Mouse (Mus musculus): ENCODE measurements around the gene Rad52. TPM values are rescaled to one million over a fixed set of nuclear protein-coding genes. Genes with fewer than 3 reads are reported as not detected.

Gene Rad52
- 10.4 and 25.2 TPM in 2 replicates for polyA plus RNA-seq (2011; ENCODE audit: insufficient read depth, insufficient read length, low replicate concordance, missing spikeins)

DNA sequence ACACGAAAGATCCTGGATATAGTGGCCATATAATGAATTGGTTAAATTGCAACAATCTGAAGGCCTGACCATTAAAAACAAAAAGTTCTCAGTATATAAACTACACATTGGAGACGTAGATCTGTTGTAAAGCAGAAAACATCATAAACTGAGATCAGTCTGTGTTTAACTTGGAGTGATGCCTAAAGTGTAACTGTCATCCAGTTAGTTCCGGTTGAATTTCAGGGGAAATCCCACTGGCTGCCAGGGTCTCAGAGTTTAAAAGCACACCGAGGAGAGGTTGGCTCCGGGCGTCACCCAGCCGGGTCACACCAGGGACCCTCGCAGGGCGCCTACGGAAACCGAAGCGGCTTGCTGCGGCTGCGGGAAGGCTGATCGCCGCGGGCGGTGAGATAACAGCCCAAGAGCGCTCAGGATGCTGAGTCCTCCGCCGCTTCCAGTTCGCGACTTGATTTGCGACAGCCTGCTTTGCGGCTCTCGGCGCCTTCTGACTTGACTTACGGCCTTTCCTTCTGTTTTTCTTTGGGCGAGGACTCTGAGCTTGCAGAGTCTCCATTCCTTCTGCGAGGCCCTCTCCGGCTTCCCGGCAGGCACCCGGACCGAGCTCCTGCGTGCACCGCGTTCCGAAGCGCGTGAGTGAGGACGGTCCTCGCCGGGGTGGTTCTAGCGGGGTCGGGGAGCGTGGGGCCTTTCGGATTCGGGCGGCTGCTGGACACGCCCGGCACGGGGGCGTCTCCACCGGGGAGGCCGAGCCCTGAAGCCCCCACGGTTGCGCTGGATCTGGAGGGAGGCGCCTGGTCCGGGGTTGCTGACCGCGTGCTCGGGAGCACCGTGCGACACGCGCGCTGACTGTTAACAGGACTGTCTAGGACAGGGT is at the start of gene Rad52:
TSS of gene Rad52 (plus strand) at position 495 of the 877 bp plus-strand sequence.
- H3K27ac ChIP-seq (ENCODE audit: control insufficient read depth, insufficient read depth, low read depth, low read length, poor library complexity) = peak within 1 kb of the TSS; percentile 75
- TF ChIP-seq POLR2A (IDR thresholded peaks at IDR 0.05; ENCODE audit: borderline replicate concordance, control insufficient read depth, low read depth, low read length) (peak; percentile 38; the same call in 1 of the 2 replicates), CTCF (IDR thresholded peaks at IDR 0.05; ENCODE audit: control insufficient read depth, insufficient read depth, low read length) (no peak)
- WGBS = 1% methylated on average over 67 of the region's 67 CpGs
- H3K4me3 ChIP-seq (replicated peaks; ENCODE audit: control insufficient read depth, low read depth, low read length) = peak within 1 kb of the TSS; percentile 73
- H3K4me1 ChIP-seq (ENCODE audit: control insufficient read depth, insufficient read depth, low read length) = no peaks in the 10 kb centered on the region

GRCm38 (mm10) chr6:119854156-119854555 is 48.3 kb upstream of the Rad52 start:
- H3K27ac ChIP-seq (ENCODE audit: control insufficient read depth, insufficient read depth, low read depth, low read length, poor library complexity) = no peak overlapping the region
- no peaks in the 10 kb centered on the region for H3K4me1 ChIP-seq (ENCODE audit: control insufficient read depth, insufficient read depth, low read length)
- 82% methylated on average over 2 of the region's 2 CpGs for WGBS
- TF ChIP-seq CTCF (IDR thresholded peaks at IDR 0.05; ENCODE audit: control insufficient read depth, insufficient read depth, low read length) (no peak), POLR2A (IDR thresholded peaks at IDR 0.05; ENCODE audit: borderline replicate concordance, control insufficient read depth, low read depth, low read length) (no peak)
- no peak overlapping the region for H3K4me3 ChIP-seq (replicated peaks; ENCODE audit: control insufficient read depth, low read depth, low read length)

DNA sequence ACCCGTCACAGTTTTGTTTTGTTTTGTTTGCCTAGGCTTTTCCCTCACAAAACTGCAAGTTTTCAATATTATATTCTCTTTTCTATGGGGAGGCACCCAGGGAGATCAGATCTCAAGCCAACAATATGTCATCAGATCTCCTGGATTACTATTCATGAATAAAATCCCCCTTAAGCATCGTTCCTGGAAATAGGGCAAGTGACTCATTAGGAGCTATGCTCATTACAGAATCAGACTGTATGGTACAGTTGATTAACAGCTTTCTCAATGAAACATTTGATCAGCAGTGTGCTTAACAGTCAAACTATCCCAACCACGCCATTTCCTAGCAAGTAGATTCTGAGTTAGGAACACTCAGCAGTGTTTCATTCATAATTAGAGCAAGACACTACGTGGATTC is 47.0 kb upstream of the Rad52 start:
- no peak for TF ChIP-seq POLR2A (IDR thresholded peaks at IDR 0.05; ENCODE audit: borderline replicate concordance, control insufficient read depth, low read depth, low read length)
- TF ChIP-seq CTCF (IDR thresholded peaks at IDR 0.05; ENCODE audit: control insufficient read depth, insufficient read depth, low read length) = no peak
- 81% methylated on average over 4 of the region's 4 CpGs for whole genome bisulfite sequencing
- Histone ChIP-seq H3K4me1 (ENCODE audit: control insufficient read depth, insufficient read depth, low read length) (no peaks in the 10 kb centered on the region), H3K4me3 (replicated peaks; ENCODE audit: control insufficient read depth, low read depth, low read length) (no peak overlapping the region), H3K27ac (ENCODE audit: control insufficient read depth, insufficient read depth, low read depth, low read length, poor library complexity) (no peak overlapping the region)

GRCm38 (mm10) chr6:119860236-119860635 is 42.3 kb upstream of the Rad52 start:
- Histone ChIP-seq H3K27ac (ENCODE audit: control insufficient read depth, insufficient read depth, low read depth, low read length, poor library complexity) (no peak overlapping the region), H3K4me3 (replicated peaks; ENCODE audit: control insufficient read depth, low read depth, low read length) (no peak overlapping the region), H3K4me1 (ENCODE audit: control insufficient read depth, insufficient read depth, low read length) (no peaks in the 10 kb centered on the region)
- TF ChIP-seq CTCF (IDR thresholded peaks at IDR 0.05; ENCODE audit: control insufficient read depth, insufficient read depth, low read length) (no peak), POLR2A (IDR thresholded peaks at IDR 0.05; ENCODE audit: borderline replicate concordance, control insufficient read depth, low read depth, low read length) (no peak)
- 85% methylated on average over 2 of the region's 2 CpGs for WGBS

DNA sequence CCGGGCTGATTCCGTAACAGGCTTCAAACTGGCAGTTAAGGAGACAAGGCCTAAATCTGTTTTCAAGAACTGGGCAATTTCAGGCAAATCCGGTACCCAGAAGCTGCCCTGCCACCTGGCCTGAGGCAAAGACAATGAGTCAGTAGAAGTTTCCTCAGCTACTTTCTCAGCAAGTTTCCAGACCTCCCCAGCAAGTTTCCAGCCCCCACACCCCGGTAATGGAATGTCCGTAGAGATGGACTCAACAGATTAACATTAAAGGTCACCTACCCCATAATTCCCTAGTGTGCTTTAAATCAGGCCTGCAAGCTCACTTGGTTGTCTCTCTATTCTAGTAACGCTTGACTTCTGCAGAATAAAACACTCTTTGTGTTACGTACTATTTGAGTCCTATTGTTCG is 41.0 kb upstream of the Rad52 start:
- no peak overlapping the region for H3K4me3 ChIP-seq (replicated peaks; ENCODE audit: control insufficient read depth, low read depth, low read length)
- no peak overlapping the region for H3K27ac ChIP-seq (ENCODE audit: control insufficient read depth, insufficient read depth, low read depth, low read length, poor library complexity)
- TF ChIP-seq POLR2A (IDR thresholded peaks at IDR 0.05; ENCODE audit: borderline replicate concordance, control insufficient read depth, low read depth, low read length) = no peak
- no peak for TF ChIP-seq CTCF (IDR thresholded peaks at IDR 0.05; ENCODE audit: control insufficient read depth, insufficient read depth, low read length)
- 87% methylated on average over 8 of the region's 8 CpGs for WGBS
- H3K4me1 ChIP-seq (ENCODE audit: control insufficient read depth, insufficient read depth, low read length) = no peaks in the 10 kb centered on the region

GRCm38 (mm10) chr6:119864341-119865034 is 38.0 kb upstream of the Rad52 start:
- no peak for TF ChIP-seq CTCF (IDR thresholded peaks at IDR 0.05; ENCODE audit: control insufficient read depth, insufficient read depth, low read length)
- no peak for TF ChIP-seq POLR2A (IDR thresholded peaks at IDR 0.05; ENCODE audit: borderline replicate concordance, control insufficient read depth, low read depth, low read length)
- Histone ChIP-seq H3K4me3 (replicated peaks; ENCODE audit: control insufficient read depth, low read depth, low read length) (no peak overlapping the region), H3K27ac (ENCODE audit: control insufficient read depth, insufficient read depth, low read depth, low read length, poor library complexity) (no peak overlapping the region), H3K4me1 (ENCODE audit: control insufficient read depth, insufficient read depth, low read length) (no peaks in the 10 kb centered on the region)
- 83% methylated on average over 11 of the region's 11 CpGs for WGBS

DNA sequence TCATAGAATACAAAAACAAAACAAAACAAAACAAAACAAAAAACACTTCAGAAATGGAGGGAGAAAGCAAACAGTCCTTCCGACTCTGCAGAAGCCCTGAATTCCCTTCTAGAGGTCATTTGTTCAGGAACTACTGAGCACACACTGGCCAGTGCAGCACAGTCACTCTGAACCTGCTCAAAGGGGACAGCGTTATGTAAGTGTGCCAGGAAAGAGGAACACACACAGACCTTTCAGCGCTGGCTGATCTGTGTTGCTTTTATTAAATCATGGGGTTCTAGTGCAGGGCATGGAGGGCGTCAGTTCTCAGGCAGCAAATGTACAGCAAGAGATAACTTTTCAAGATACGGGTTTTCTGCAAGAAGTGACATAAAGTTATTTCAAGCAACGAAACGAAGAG is 19.3 kb upstream of the Rad52 start:
- no peak overlapping the region for H3K4me3 ChIP-seq (replicated peaks; ENCODE audit: control insufficient read depth, low read depth, low read length)
- H3K27ac ChIP-seq (ENCODE audit: control insufficient read depth, insufficient read depth, low read depth, low read length, poor library complexity) = no peak overlapping the region
- WGBS = 24% methylated on average over 7 of the region's 7 CpGs
- no peak for TF ChIP-seq POLR2A (IDR thresholded peaks at IDR 0.05; ENCODE audit: borderline replicate concordance, control insufficient read depth, low read depth, low read length)
- no peak for TF ChIP-seq CTCF (IDR thresholded peaks at IDR 0.05; ENCODE audit: control insufficient read depth, insufficient read depth, low read length)
- no peaks in the 10 kb centered on the region for H3K4me1 ChIP-seq (ENCODE audit: control insufficient read depth, insufficient read depth, low read length)

GRCm38 (mm10) chr6:119892711-119893110 is 9.8 kb upstream of the Rad52 start:
- 31% methylated on average over 7 of the region's 7 CpGs for WGBS
- Histone ChIP-seq H3K27ac (ENCODE audit: control insufficient read depth, insufficient read depth, low read depth, low read length, poor library complexity) (no peak overlapping the region), H3K4me3 (replicated peaks; ENCODE audit: control insufficient read depth, low read depth, low read length) (no peak overlapping the region), H3K4me1 (ENCODE audit: control insufficient read depth, insufficient read depth, low read length) (no peaks in the 10 kb centered on the region; the same call in 1 of the 2 replicates)
- no peak for TF ChIP-seq POLR2A (IDR thresholded peaks at IDR 0.05; ENCODE audit: borderline replicate concordance, control insufficient read depth, low read depth, low read length)
- no peak for TF ChIP-seq CTCF (IDR thresholded peaks at IDR 0.05; ENCODE audit: control insufficient read depth, insufficient read depth, low read length)

Measured in bone marrow, adult 2 months (tissue).